Mouse (Mus musculus) neural tube, embryonic 12.5 days (tissue): ENCODE measurements around the gene Rccd1. TPM values are rescaled to one million over a fixed set of nuclear protein-coding genes. Genes with fewer than 3 reads are reported as not detected.

Experiments
- ATAC-seq: fragments of 200-750 bp; cut with Nextera tagmentation; 2 replicates; pipeline ENCODE4 v1.8.0; 2017; ENCODE audit warnings: low read depth, mild to moderate bottlenecking, moderate TSS enrichment, moderate library complexity; ENCODE audit not compliant: low FRiP score
- H3K27ac ChIP-seq: fragments of 300-500 bp; sonication (generic); 2 replicates; pipeline ENCODE4 v1.5.1; 2016
- H3K27me3 ChIP-seq: fragments of 300-500 bp; sonication (generic); replicated peaks from 2 replicates; pipeline ENCODE4 v1.6.1; 2016; ENCODE audit warnings: mild to moderate bottlenecking
- H3K36me3 ChIP-seq: fragments of 300-500 bp; sonication (generic); 2 replicates; pipeline ENCODE4 v1.6.1; 2016; ENCODE audit warnings: mild to moderate bottlenecking
- H3K4me1 ChIP-seq: fragments of 300-500 bp; sonication (generic); 2 replicates; pipeline ENCODE4 v1.6.1; 2016
- H3K4me2 ChIP-seq: fragments of 300-500 bp; sonication (generic); replicated peaks from 2 replicates; pipeline ENCODE4 v1.6.1; 2016; ENCODE audit warnings: mild to moderate bottlenecking
- H3K4me3 ChIP-seq: fragments of 300-500 bp; sonication (generic); 2 replicates; pipeline ENCODE4 v1.5.1; 2016
- H3K9ac ChIP-seq: fragments of 300-500 bp; sonication (generic); 2 replicates; pipeline ENCODE4 v1.6.1; 2016; ENCODE audit warnings: mild to moderate bottlenecking
- H3K9me3 ChIP-seq: fragments of 300-500 bp; sonication (generic); 2 replicates; pipeline ENCODE4 v1.6.1; 2016; ENCODE audit warnings: mild to moderate bottlenecking
- WGBS: fragments of 180-500 bp; shearing (Covaris S2); methylation state at CpG from one replicate; pipeline ENCODE4 v1.1.7; 2016; 5-methylcytosine and 5-hydroxymethylcytosine counted together
- polyA plus RNA-seq: library from polyadenylated mRNA; unstranded; fragments of >200 nt; fragmentation: Nextera tagmentation; extraction: Ambion mirVana; gene quantifications from 2 replicates; pipeline ENCODE4 v1.2.1, GENCODE M21; 2016

The Rccd1 gene
- polyA plus RNA-seq, 1 experiment from 2014 or later = 10.2 TPM

DNA sequence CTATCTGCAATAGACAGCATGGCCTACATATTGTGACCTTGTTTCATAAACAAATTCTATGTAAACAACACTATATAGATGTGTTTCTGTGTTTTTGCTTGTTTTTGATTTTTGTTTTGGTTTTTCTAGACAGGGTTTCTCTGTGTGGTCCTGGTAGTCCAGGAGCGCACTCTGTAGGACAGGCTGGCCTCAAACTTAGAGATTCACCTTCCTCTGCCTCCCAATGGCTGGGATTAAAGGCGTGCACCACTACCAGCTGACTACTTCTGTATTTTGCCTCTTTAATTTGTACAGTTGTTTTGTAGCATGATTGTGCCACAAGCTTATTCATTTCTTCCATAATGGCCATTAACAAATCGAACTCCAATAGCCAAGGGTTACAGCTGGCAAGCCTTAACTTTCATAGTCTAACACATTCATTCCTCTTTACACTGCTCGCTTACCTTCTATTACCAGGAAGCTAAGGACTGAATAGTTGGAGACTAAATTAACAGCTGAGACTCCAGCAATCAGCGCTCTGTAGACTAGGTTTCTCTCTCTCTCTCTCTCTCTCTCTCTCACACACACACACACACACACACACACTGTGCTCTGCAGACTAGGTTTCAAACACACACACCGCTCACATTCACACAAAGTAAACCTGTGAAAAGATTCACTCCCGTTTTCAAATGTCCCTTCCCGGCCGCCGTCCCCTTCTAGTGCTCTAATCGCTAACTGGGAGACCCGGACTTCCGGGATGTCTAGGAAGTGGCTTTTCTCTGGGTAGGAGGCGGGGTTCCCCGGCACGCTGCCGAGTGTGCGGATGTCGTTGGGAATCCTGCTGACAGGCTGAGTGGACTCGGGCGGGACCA lies 55.1 kb downstream of the Rccd1 start, which contains the start of gene Vps33b:
TSS of gene Vps33b (plus strand) at position 753 of the 854 bp plus-strand sequence.
- peaks cover 41% of the 10 kb centered on the region for H3K36me3 ChIP-seq
- no peak within 1 kb of the TSS for H3K27ac ChIP-seq
- 5% methylated on average over 21 of the region's 21 CpGs for WGBS

GRCm38 (mm10) chr7:80267764-80268163 lies 56.5 kb downstream of the Rccd1 start:
- Histone ChIP-seq H3K27me3 (no peaks in the 10 kb centered on the region), H3K9me3 (no peaks in the 10 kb centered on the region), H3K4me2 (no peak overlapping the region), H3K4me3 (no peak overlapping the region), H3K4me1 (peaks cover 14% of the 10 kb centered on the region), H3K36me3 (peaks cover 31% of the 10 kb centered on the region), H3K9ac (no peak overlapping the region), H3K27ac (no peak overlapping the region)
- ATAC-seq = no peak
- WGBS = 86% methylated on average over 1 of the region's 1 CpGs

More for the DNA sequence above, 55.1 kb downstream of the Rccd1 start, which contains the start of gene Vps33b:
- peaks cover 10% of the 10 kb centered on the region for H3K4me1 ChIP-seq
- peaks cover 3% of the 10 kb centered on the region for H3K9me3 ChIP-seq
- no peaks in the 10 kb centered on the region for H3K27me3 ChIP-seq
- peak; percentile 95 for ATAC-seq
- H3K4me3 ChIP-seq = peak within 1 kb of the TSS; percentile 83
- peak within 1 kb of the TSS; percentile 92 for H3K4me2 ChIP-seq
- peak within 1 kb of the TSS; percentile 82 for H3K9ac ChIP-seq

DNA sequence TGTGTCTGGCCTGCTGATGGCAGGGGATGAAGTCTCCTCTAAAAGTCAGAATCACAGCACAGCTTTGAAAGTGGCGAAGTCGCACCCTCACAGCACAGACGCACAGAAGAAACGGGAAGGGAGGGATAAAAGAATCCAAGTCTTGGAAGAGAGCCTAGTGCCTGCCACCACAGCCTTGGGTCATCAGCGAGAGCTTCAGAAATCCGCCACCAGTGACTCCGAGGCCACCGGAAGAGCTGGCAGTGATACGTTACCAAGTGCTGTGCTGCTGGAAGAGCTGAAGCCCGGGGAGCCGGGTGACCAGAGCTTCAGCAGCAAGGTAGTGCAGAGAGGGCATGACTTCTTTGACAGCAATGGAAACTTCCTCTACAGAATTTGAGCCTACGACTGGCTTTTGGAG lies 59.6 kb downstream of the Rccd1 start:
- Histone ChIP-seq H3K9ac (no peak overlapping the region), H3K27me3 (0 out of 2 replicates have a peak, but pooled peaks cover 5% of the 10 kb centered on the region), H3K4me2 (no peak overlapping the region), H3K9me3 (no peaks in the 10 kb centered on the region), H3K4me1 (peaks cover 19% of the 10 kb centered on the region), H3K4me3 (no peak overlapping the region), H3K36me3 (peaks cover 29% of the 10 kb centered on the region), H3K27ac (no peak overlapping the region)
- no peak for ATAC-seq
- WGBS = 95% methylated on average over 12 of the region's 12 CpGs

GRCm38 (mm10) chr7:80261372-80261990 lies 62.8 kb downstream of the Rccd1 start:
- peak overlapping the region; percentile 80 for H3K9ac ChIP-seq
- H3K9me3 ChIP-seq = no peaks in the 10 kb centered on the region
- peak; percentile 58 for ATAC-seq
- H3K4me1 ChIP-seq = peaks cover 17% of the 10 kb centered on the region
- peaks cover 23% of the 10 kb centered on the region for H3K36me3 ChIP-seq
- peaks cover 21% of the 10 kb centered on the region; the same call in 1 of the 2 replicates for H3K27me3 ChIP-seq
- H3K27ac ChIP-seq = no peak overlapping the region
- 1% methylated on average over 32 of the region's 32 CpGs for WGBS
- H3K4me3 ChIP-seq = peak overlapping the region; percentile 70
- H3K4me2 ChIP-seq = peak overlapping the region; percentile 89

- WGBS = 28% methylated on average over 40 of the region's 40 CpGs
- Histone ChIP-seq H3K27ac (no peak within 1 kb of the TSS), H3K36me3 (peaks cover 19% of the 10 kb centered on the region)
These were observed 63.5 kb downstream of the Rccd1 start, which contains the start of gene Ngrn for GRCm38 (mm10) chr7:80260625-80261371. Ngrn (plus strand) TSS chr7:80261215.

GRCm38 (mm10) chr7:80257706-80258105 lies 66.5 kb downstream of the Rccd1 start:
- H3K27ac ChIP-seq = no peak overlapping the region
- peaks cover 21% of the 10 kb centered on the region; the same call in 1 of the 2 replicates for H3K27me3 ChIP-seq
- no peaks in the 10 kb centered on the region for H3K36me3 ChIP-seq
- H3K9ac ChIP-seq = no peak overlapping the region
- no peaks in the 10 kb centered on the region for H3K9me3 ChIP-seq
- WGBS = 75% methylated on average over 2 of the region's 2 CpGs
- ATAC-seq = no peak
- peaks cover 13% of the 10 kb centered on the region for H3K4me1 ChIP-seq
- no peak overlapping the region for H3K4me2 ChIP-seq
- no peak overlapping the region for H3K4me3 ChIP-seq

More at GRCm38 (mm10) chr7:80260625-80261371, 63.5 kb downstream of the Rccd1 start, which contains the start of gene Ngrn:
- H3K9me3 ChIP-seq = no peaks in the 10 kb centered on the region
- H3K4me1 ChIP-seq = peaks cover 17% of the 10 kb centered on the region
- H3K4me2 ChIP-seq = peak within 1 kb of the TSS; percentile 89
- H3K4me3 ChIP-seq = peak within 1 kb of the TSS; percentile 70
- peak; percentile 87 for ATAC-seq
- peak within 1 kb of the TSS; percentile 80 for H3K9ac ChIP-seq
- peaks cover 21% of the 10 kb centered on the region; the same call in 1 of the 2 replicates for H3K27me3 ChIP-seq

DNA sequence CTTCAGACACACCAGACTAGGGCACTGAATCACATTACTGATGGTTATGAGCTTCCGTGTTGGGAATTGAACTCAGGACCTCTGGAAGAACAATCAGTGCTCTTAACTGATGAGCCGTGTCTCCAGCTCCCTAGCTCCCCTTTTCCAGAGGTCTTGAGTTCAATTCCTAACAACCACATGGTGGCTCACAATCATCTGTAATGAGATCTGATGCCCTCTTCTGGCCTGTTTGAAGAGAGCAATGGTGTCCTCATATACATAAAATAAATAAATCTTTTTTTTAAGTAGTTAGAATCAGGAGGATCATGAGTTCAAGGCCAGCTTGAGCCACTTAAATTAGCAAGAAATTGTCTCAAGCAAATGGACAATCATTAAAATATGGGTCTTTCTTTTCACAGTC lies 68.3 kb downstream of the Rccd1 start:
- Histone ChIP-seq H3K9me3 (no peaks in the 10 kb centered on the region), H3K4me1 (peaks cover 5% of the 10 kb centered on the region; the same call in 1 of the 2 replicates), H3K9ac (no peak overlapping the region), H3K27ac (no peak overlapping the region), H3K4me2 (no peak overlapping the region), H3K4me3 (no peak overlapping the region), H3K27me3 (peaks cover 26% of the 10 kb centered on the region), H3K36me3 (no peaks in the 10 kb centered on the region)
- whole genome bisulfite sequencing = 70% methylated on average over 2 of the region's 2 CpGs
- no peak for ATAC-seq

DNA sequence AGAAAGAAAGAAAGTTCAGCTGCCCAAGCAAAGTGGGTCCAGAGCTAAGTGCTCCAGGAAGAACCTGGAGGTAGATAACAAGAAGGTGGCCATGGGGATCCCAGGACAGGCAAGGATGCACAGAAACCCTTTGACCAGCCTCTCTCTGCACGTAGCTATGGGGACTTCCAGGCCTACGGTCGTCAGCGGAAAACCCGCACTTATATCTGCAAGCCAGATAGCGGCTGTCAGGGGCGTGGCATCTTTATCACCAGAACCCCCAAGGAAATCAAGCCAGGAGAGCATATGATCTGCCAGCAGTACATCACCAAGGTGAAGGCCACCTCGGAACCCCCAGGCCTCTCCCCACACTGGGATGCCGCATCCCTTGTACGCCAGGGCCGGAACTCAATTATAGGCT lies 71.4 kb downstream of the Rccd1 start:
- Histone ChIP-seq H3K27me3 (peaks cover 6% of the 10 kb centered on the region; the same call in 1 of the 2 replicates), H3K9ac (no peak overlapping the region), H3K27ac (no peak overlapping the region), H3K4me1 (no peaks in the 10 kb centered on the region), H3K9me3 (no peaks in the 10 kb centered on the region), H3K36me3 (no peaks in the 10 kb centered on the region), H3K4me3 (no peak overlapping the region), H3K4me2 (no peak overlapping the region)
- WGBS = 87% methylated on average over 11 of the region's 11 CpGs
- ATAC-seq = no peak

DNA sequence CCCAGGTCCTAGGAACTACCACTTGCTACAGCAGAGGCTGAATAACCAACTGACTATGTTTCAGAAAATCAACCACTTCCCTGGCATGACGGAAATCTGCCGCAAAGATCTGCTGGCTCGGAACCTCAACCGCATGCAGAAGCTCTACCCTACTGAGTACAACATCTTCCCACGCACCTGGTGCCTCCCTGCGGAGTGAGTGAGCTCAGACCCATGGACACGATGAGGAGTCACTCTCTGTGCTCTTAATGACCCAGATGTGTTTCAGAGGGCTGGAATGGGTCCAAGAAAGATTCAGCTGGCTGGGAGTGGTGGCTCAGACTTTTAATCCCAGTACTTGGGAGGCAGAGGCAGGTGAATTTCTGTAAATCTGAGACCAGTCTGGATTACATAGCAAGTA lies 71.8 kb downstream of the Rccd1 start:
- Histone ChIP-seq H3K9me3 (no peaks in the 10 kb centered on the region), H3K36me3 (no peaks in the 10 kb centered on the region), H3K4me3 (no peak overlapping the region), H3K4me1 (no peaks in the 10 kb centered on the region), H3K27me3 (peaks cover 5% of the 10 kb centered on the region; the same call in 1 of the 2 replicates), H3K4me2 (no peak overlapping the region), H3K9ac (no peak overlapping the region), H3K27ac (no peak overlapping the region)
- WGBS = 81% methylated on average over 7 of the region's 7 CpGs
- no peak for ATAC-seq

DNA sequence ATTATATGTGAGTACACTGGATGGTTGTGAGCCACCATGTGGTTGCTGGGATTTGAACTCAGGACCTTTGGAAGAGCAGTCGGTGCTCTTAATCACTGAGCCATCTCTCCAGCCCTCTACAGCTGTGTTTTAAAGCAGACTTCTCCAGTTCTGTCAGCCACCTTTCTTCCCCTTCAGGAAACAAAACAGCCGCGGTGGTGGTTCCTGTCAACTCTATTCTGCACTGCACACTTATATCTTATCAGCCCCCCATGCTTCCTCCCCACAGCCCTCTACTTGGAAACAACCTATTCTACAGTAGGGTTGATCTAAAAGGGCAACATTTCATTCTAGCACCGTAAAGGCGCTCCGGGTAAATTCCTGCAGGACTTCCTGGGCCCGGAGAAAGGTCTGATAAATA lies 77.4 kb downstream of the Rccd1 start:
- no peak for ATAC-seq
- Histone ChIP-seq H3K9ac (no peak overlapping the region), H3K4me2 (peak overlapping the region; percentile 62), H3K4me3 (peak overlapping the region; percentile 48; the same call in 1 of the 2 replicates), H3K36me3 (no peaks in the 10 kb centered on the region), H3K27ac (no peak overlapping the region), H3K27me3 (peaks cover 5% of the 10 kb centered on the region; the same call in 1 of the 2 replicates), H3K9me3 (no peaks in the 10 kb centered on the region), H3K4me1 (no peaks in the 10 kb centered on the region)
- WGBS = 68% methylated on average over 7 of the region's 7 CpGs

GRCm38 (mm10) chr7:80246148-80246721 lies 78.0 kb downstream of the Rccd1 start, which contains the start of gene Ttll13:
Ttll13 (plus strand) TSS chr7:80246376.
- H3K4me3 ChIP-seq = peak within 1 kb of the TSS; percentile 48
- no peaks in the 10 kb centered on the region for H3K4me1 ChIP-seq
- peak; percentile 98 for ATAC-seq
- H3K36me3 ChIP-seq = no peaks in the 10 kb centered on the region
- H3K4me2 ChIP-seq = peak within 1 kb of the TSS; percentile 62
- WGBS = under 1% methylated on average over 48 of the region's 48 CpGs
- H3K9me3 ChIP-seq = no peaks in the 10 kb centered on the region
- no peaks in the 10 kb centered on the region for H3K27me3 ChIP-seq
- peak within 1 kb of the TSS; percentile 79 for H3K27ac ChIP-seq
- peak within 1 kb of the TSS; percentile 60 for H3K9ac ChIP-seq
